Mouse (Mus musculus) kidney, adult 2 months (tissue): Measurements from ENCODE around the gene Fkbp1b. TPM values are rescaled to one million over a fixed set of nuclear protein-coding genes. Genes with fewer than 3 reads are reported as not detected.

Experiments used
- DNase-seq: peaks from one replicate; pipeline ENCODE4 v3.0.0; 2021
- H3K27ac ChIP-seq: fragments of 200-500 bp; 2 replicates; pipeline ENCODE4 v1.5.1; 2012; ENCODE audit warnings: low read depth, low read length, control low read depth, inconsistent platforms; ENCODE audit not compliant: insufficient read depth
- H3K27me3 ChIP-seq: fragments of 200-500 bp; replicated peaks from 2 replicates; pipeline ENCODE4 v1.6.1; 2012; ENCODE audit warnings: mild to moderate bottlenecking, moderate library complexity, low read length, inconsistent platforms; ENCODE audit not compliant: control insufficient read depth, insufficient read depth
- H3K36me3 ChIP-seq: fragments of 200-500 bp; 2 replicates; pipeline ENCODE4 v1.6.1; 2012; ENCODE audit warnings: mild to moderate bottlenecking, moderate library complexity, low read length, inconsistent platforms; ENCODE audit not compliant: control insufficient read depth, insufficient read depth
- H3K4me1 ChIP-seq: fragments of 200-500 bp; 2 replicates; pipeline ENCODE4 v1.6.1; 2011; ENCODE audit warnings: low read length; ENCODE audit not compliant: control insufficient read depth, insufficient read depth
- H3K4me3 ChIP-seq: fragments of 200-500 bp; 2 replicates; pipeline ENCODE4 v1.5.1; 2011; ENCODE audit warnings: mild to moderate bottlenecking, low read depth, low read length, control low read depth; ENCODE audit not compliant: insufficient read depth
- CTCF ChIP-seq: fragments of 200-500 bp; conservative IDR thresholded peaks from 2 replicates; pipeline ENCODE4 v1.5.1; 2011; ENCODE audit warnings: low read depth, mild to moderate bottlenecking, control low read depth, low read length, moderate library complexity, mixed read lengths; ENCODE audit not compliant: insufficient read depth, insufficient read length
- POLR2A ChIP-seq: fragments of 200-500 bp; IDR thresholded peaks from one replicate; pipeline ENCODE4 v1.6.1; 2011; ENCODE audit warnings: low read depth, low read length, control low read depth
- WGBS: fragments of 180-500 bp; shearing (Covaris S2); methylation state at CpG from one replicate; pipeline ENCODE4 v1.1.7; 2018; 5-methylcytosine and 5-hydroxymethylcytosine counted together
- polyA plus RNA-seq: library from polyadenylated mRNA; depleted of rRNA; stranded (reverse); fragments of >200 nt; gene quantifications from 2 replicates; pipeline ENCODE4 v1.2.3, GENCODE M21; 2012

Gene Fkbp1b
- polyA plus RNA-seq, 1 experiment = 4.8 TPM

DNA sequence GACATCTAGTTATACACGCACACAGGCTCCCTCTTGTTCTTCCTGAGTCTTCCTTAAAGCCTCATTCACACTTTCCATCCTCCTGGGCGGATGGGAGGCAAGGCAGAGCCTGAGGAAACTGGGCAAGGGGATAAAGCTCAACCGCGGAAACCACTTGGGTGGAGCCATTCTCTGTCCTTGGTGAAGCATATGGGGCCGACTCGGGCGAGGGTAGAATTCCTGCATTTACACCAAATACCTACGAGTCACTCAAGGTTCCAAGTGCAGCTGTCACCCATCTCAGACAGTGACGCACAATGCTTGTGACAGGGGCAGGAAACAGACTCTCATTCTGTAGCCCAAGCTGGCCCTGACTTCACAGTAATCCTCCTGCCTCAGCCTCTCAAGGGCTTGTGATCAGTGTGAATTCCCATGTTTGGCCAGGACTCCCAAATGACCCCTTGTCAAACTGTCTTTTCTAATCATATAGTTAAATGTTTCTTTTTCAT, 36.9 kb upstream of the Fkbp1b start:
- Histone ChIP-seq H3K36me3 (peaks cover 5% of the 10 kb centered on the region), H3K27me3 (no peaks in the 10 kb centered on the region), H3K27ac (no peak overlapping the region), H3K4me3 (no peak overlapping the region), H3K4me1 (0 out of 2 replicates have a peak, but pooled peaks cover 3% of the 10 kb centered on the region)
- 90% methylated on average over 9 of the region's 9 CpGs for WGBS
- TF ChIP-seq CTCF (no peak), POLR2A (no peak)
- DNase-seq = no peak

DNA sequence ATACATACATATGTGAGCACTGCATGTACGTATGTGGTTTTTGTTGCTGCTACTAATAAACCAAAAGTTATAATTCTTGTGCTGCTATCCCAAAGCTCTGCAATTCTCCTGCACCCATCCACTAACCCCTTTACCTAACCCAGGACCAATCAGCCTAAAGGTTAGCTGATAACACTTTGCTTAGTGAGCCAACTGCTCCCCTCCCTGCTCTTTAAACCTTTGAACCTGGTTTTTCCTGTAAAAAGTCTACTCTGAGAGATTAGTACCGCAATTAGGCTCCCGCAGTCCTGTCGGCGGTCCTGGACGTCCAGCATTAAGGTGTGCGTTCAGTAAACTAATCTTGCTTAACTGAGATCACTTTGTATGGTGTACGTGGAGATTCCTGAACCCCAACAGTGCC, 34.2 kb upstream of the Fkbp1b start:
- no peak for DNase-seq

DNA sequence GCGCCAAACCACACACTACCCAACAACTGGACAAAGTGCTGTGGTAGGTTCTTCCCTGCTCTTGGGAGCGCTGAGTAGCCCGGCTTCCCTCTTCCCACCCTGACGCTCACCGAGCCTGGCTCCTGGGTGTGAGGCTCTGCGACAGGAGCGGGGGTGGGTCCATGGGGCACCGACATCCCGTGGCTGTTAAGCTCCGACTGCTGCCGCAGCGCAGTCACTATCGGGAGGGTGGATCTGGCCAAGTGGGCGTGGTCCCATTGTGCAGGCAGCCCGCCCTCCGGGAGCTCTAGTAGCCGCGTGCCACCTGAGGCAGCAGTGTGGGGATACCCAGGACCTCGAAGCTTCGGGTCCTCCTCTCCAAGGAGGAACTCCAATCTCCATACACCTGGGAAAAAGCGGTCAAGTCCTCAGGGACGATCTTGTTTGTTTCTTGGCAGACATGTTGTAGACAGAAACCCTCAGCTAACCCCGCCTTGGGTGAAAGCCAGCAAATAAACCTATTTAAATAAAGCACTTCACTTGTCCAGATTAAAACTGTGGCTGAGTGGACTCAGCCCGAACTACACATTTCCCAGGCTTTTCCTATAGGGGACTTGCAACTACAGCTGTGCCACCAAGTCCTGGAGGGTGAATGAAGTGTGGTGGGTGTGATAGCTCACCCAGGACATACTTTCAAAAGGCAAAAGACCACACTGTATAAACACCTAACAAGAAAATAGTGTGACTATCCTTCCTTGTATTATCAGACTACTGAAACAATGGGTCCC, 33.0 kb upstream of the Fkbp1b start, which contains the start of gene Mfsd2b:
Mfsd2b (minus strand) TSS at position 199 of the 767 bp plus-strand sequence.
- Histone ChIP-seq H3K27ac (no peak within 1 kb of the TSS), H3K27me3 (no peaks in the 10 kb centered on the region), H3K36me3 (no peaks in the 10 kb centered on the region), H3K4me3 (peak within 1 kb of the TSS; percentile 31), H3K4me1 (0 out of 2 replicates have a peak, but pooled peaks cover 3% of the 10 kb centered on the region)
- 2% methylated on average over 24 of the region's 24 CpGs for WGBS
- no peak for TF ChIP-seq POLR2A
- no peak for TF ChIP-seq CTCF
- DNase-seq = peak; percentile 83

More for the DNA sequence above, 34.2 kb upstream of the Fkbp1b start:
- no peaks in the 10 kb centered on the region for H3K27me3 ChIP-seq
- TF ChIP-seq CTCF (no peak), POLR2A (no peak)
- 88% methylated on average over 8 of the region's 8 CpGs for WGBS
- no peak overlapping the region for H3K4me3 ChIP-seq
- no peaks in the 10 kb centered on the region; the same call in 1 of the 2 replicates for H3K36me3 ChIP-seq
- no peak overlapping the region for H3K27ac ChIP-seq
- 0 out of 2 replicates have a peak, but pooled peaks cover 3% of the 10 kb centered on the region for H3K4me1 ChIP-seq

DNA sequence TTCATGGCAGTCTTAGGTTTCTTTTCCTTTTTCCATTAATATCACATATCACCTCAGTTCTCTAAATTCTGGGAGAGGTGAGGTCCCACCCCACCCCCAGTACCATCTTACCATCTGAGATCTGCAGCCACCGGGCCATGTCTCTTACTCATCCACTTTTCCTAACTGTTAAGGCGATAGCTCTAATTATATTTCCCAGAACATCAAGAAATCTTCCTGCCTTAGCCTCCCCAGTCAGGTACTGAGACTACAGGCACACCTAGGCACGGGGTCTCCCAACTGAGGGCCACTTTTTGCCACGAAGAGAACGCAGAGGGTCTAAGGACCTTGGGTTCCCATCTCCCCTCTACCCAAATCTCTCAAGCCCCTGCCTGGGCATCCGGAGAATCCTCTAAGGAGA, 32.1 kb upstream of the Fkbp1b start:
- no peak overlapping the region for H3K4me3 ChIP-seq
- no peak overlapping the region for H3K27ac ChIP-seq
- H3K27me3 ChIP-seq = no peaks in the 10 kb centered on the region
- TF ChIP-seq POLR2A (no peak), CTCF (no peak)
- H3K36me3 ChIP-seq = no peaks in the 10 kb centered on the region
- no peak for DNase-seq
- 0 out of 2 replicates have a peak, but pooled peaks cover 3% of the 10 kb centered on the region for H3K4me1 ChIP-seq
- 83% methylated on average over 6 of the region's 6 CpGs for WGBS

GRCm38 (mm10) chr12:4872983-4873477, 31.6 kb upstream of the Fkbp1b start:
- Histone ChIP-seq H3K4me1 (0 out of 2 replicates have a peak, but pooled peaks cover 3% of the 10 kb centered on the region), H3K4me3 (no peak overlapping the region), H3K27ac (no peak overlapping the region), H3K36me3 (no peaks in the 10 kb centered on the region), H3K27me3 (no peaks in the 10 kb centered on the region)
- no peak for TF ChIP-seq POLR2A
- TF ChIP-seq CTCF = no peak
- no peak for DNase-seq
- 89% methylated on average over 5 of the region's 5 CpGs for WGBS

DNA sequence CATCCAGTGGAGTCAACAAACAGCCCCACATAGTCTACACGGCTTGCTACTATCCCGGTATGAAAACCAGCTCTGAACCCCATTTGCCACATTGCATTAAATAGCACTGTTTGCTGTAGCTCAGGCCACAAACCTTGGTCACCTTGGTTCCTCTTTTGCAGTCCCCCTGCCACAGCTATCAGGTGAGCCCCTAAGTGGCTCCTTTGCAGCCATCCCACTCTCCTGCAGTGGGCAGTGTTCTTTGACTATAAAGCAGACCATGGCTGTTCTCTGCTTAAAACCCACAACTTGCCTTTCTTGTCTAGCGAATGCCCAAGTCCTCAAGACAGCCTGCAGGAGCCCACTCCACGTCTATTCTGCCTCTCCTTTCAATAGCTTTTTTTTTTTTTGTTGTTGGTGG, 30.9 kb upstream of the Fkbp1b start:
- Histone ChIP-seq H3K27me3 (no peaks in the 10 kb centered on the region), H3K36me3 (no peaks in the 10 kb centered on the region), H3K4me3 (no peak overlapping the region), H3K27ac (no peak overlapping the region), H3K4me1 (0 out of 2 replicates have a peak, but pooled peaks cover 3% of the 10 kb centered on the region)
- DNase-seq = no peak
- TF ChIP-seq POLR2A = no peak
- TF ChIP-seq CTCF = no peak
- 64% methylated on average over 4 of the region's 4 CpGs for WGBS

DNA sequence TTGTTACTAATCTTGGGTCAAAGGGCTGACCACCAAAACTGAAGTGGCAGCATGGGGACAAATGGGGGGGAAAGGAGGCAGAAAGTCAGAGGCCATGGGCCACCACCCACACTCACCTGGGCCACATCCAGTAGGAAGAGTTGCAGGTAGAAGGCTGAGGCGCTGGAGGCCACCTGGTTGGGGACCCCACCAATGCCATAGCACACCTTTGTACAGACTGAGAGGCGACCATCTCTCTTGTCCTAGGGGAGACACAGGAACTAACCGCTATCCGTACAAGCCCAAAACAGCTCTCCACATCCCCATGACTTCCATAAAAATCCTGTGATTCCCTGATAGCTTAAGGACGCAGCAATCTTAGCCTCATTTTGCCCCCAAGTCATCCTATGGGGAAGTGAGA, 29.9 kb upstream of the Fkbp1b start:
- DNase-seq = no peak
- H3K27me3 ChIP-seq = no peaks in the 10 kb centered on the region
- no peak overlapping the region for H3K27ac ChIP-seq
- no peaks in the 10 kb centered on the region for H3K36me3 ChIP-seq
- TF ChIP-seq CTCF (no peak), POLR2A (no peak)
- H3K4me1 ChIP-seq = 0 out of 2 replicates have a peak, but pooled peaks cover 3% of the 10 kb centered on the region
- H3K4me3 ChIP-seq = no peak overlapping the region
- WGBS = 93% methylated on average over 5 of the region's 5 CpGs
